Mouse (Mus musculus): Measurements from ENCODE around the gene Cdsn. TPM values are rescaled to one million over a fixed set of nuclear protein-coding genes. Genes with fewer than 3 reads are reported as not detected.
A peak's percentile ranks its signal among the peaks of the same experiment; 100 is the strongest.

Cdsn gene
- polyA plus RNA-seq, 1 experiment from 2014 or later, result 0.40 TPM

- no peak overlapping the region for H3K4me3 ChIP-seq (ENCODE audit: low read depth, low read length)
- no peaks in the 10 kb centered on the region for H3K9me3 ChIP-seq (ENCODE audit: control insufficient read depth)
- H3K27ac ChIP-seq (ENCODE audit: low read depth, low read length), result no peak overlapping the region
- H3K36me3 ChIP-seq (ENCODE audit: control insufficient read depth, insufficient read depth), result peaks cover 22% of the 10 kb centered on the region; the same call in 1 of the 2 replicates
- no peak for TF ChIP-seq CTCF (IDR thresholded peaks at IDR 0.05; ENCODE audit: low read depth)
- ATAC-seq, result no peak
- no peaks in the 10 kb centered on the region for H3K27me3 ChIP-seq (replicated peaks; ENCODE audit: control insufficient read depth, insufficient read depth, low read length)
- no peak overlapping the region for H3K9ac ChIP-seq (ENCODE audit: low read depth, low read length)
- H3K4me1 ChIP-seq (replicated peaks; ENCODE audit: control insufficient read depth, insufficient read depth, low read length), result no peaks in the 10 kb centered on the region
- H3K4me2 ChIP-seq (replicated peaks; ENCODE audit: low read depth), result no peak overlapping the region
- 15% methylated on average over 3 of the region's 3 CpGs for WGBS
These were observed 19.6 kb upstream of the Cdsn start for GRCm38 (mm10) chr17:35532360-35532759.

- no peak for ATAC-seq
- no peak within 1 kb of the TSS for H3K4me2 ChIP-seq (replicated peaks; ENCODE audit: low read depth)
- 16% methylated on average over 7 of the region's 7 CpGs for WGBS
- no peaks in the 10 kb centered on the region for H3K4me1 ChIP-seq (replicated peaks; ENCODE audit: control insufficient read depth, insufficient read depth, low read length)
- no peak within 1 kb of the TSS for H3K9ac ChIP-seq (ENCODE audit: low read depth, low read length)
- no peak within 1 kb of the TSS for H3K4me3 ChIP-seq (ENCODE audit: low read depth, low read length)
- H3K27ac ChIP-seq (ENCODE audit: low read depth, low read length), result no peak within 1 kb of the TSS
- TF ChIP-seq CTCF (IDR thresholded peaks at IDR 0.05; ENCODE audit: low read depth), result no peak
- no peaks in the 10 kb centered on the region for H3K27me3 ChIP-seq (replicated peaks; ENCODE audit: control insufficient read depth, insufficient read depth, low read length)
- no peaks in the 10 kb centered on the region for H3K9me3 ChIP-seq (ENCODE audit: control insufficient read depth)
- peaks cover 22% of the 10 kb centered on the region; the same call in 1 of the 2 replicates for H3K36me3 ChIP-seq (ENCODE audit: control insufficient read depth, insufficient read depth)
These were observed 19.0 kb upstream of the Cdsn start, which contains the start of gene Psors1c2 for GRCm38 (mm10) chr17:35532901-35533300. Gene Psors1c2 (plus strand): TSS chr17:35533201.

GRCm38 (mm10) chr17:35534343-35534742 lies 17.6 kb upstream of the Cdsn start:
- Histone ChIP-seq H3K27ac (ENCODE audit: low read depth, low read length) (no peak overlapping the region), H3K4me1 (replicated peaks; ENCODE audit: control insufficient read depth, insufficient read depth, low read length) (no peaks in the 10 kb centered on the region), H3K27me3 (replicated peaks; ENCODE audit: control insufficient read depth, insufficient read depth, low read length) (no peaks in the 10 kb centered on the region), H3K36me3 (ENCODE audit: control insufficient read depth, insufficient read depth) (peaks cover 16% of the 10 kb centered on the region; the same call in 1 of the 2 replicates), H3K9ac (ENCODE audit: low read depth, low read length) (no peak overlapping the region), H3K4me2 (replicated peaks; ENCODE audit: low read depth) (no peak overlapping the region), H3K4me3 (ENCODE audit: low read depth, low read length) (no peak overlapping the region), H3K9me3 (ENCODE audit: control insufficient read depth) (no peaks in the 10 kb centered on the region)
- 8% methylated on average over 6 of the region's 6 CpGs for WGBS
- ATAC-seq, result no peak; the same call in 1 of the 2 replicates
- peak; percentile 96 for TF ChIP-seq CTCF (IDR thresholded peaks at IDR 0.05; ENCODE audit: low read depth)

- peak; percentile 47; the same call in 1 of the 2 replicates for ATAC-seq
- Histone ChIP-seq H3K9me3 (ENCODE audit: control insufficient read depth) (no peaks in the 10 kb centered on the region), H3K27ac (ENCODE audit: low read depth, low read length) (no peak overlapping the region), H3K4me1 (replicated peaks; ENCODE audit: control insufficient read depth, insufficient read depth, low read length) (no peaks in the 10 kb centered on the region), H3K4me2 (replicated peaks; ENCODE audit: low read depth) (no peak overlapping the region), H3K4me3 (ENCODE audit: low read depth, low read length) (no peak overlapping the region), H3K27me3 (replicated peaks; ENCODE audit: control insufficient read depth, insufficient read depth, low read length) (no peaks in the 10 kb centered on the region), H3K36me3 (ENCODE audit: control insufficient read depth, insufficient read depth) (no peaks in the 10 kb centered on the region), H3K9ac (ENCODE audit: low read depth, low read length) (no peak overlapping the region)
- 65% methylated on average over 4 of the region's 4 CpGs for WGBS
- no peak for TF ChIP-seq CTCF (IDR thresholded peaks at IDR 0.05; ENCODE audit: low read depth)
These were observed 14.5 kb upstream of the Cdsn start for GRCm38 (mm10) chr17:35537421-35537820.

- ATAC-seq, result no peak
- Histone ChIP-seq H3K9ac (ENCODE audit: low read depth, low read length) (no peak overlapping the region), H3K27ac (ENCODE audit: low read depth, low read length) (no peak overlapping the region), H3K36me3 (ENCODE audit: control insufficient read depth, insufficient read depth) (no peaks in the 10 kb centered on the region), H3K4me2 (replicated peaks; ENCODE audit: low read depth) (no peak overlapping the region), H3K4me3 (ENCODE audit: low read depth, low read length) (no peak overlapping the region), H3K4me1 (replicated peaks; ENCODE audit: control insufficient read depth, insufficient read depth, low read length) (no peaks in the 10 kb centered on the region), H3K9me3 (ENCODE audit: control insufficient read depth) (no peaks in the 10 kb centered on the region), H3K27me3 (replicated peaks; ENCODE audit: control insufficient read depth, insufficient read depth, low read length) (no peaks in the 10 kb centered on the region)
- WGBS, result 85% methylated on average over 1 of the region's 1 CpGs
- TF ChIP-seq CTCF (IDR thresholded peaks at IDR 0.05; ENCODE audit: low read depth), result no peak
These were observed 13.5 kb upstream of the Cdsn start for GRCm38 (mm10) chr17:35538476-35538875.

- Histone ChIP-seq H3K9me3 (ENCODE audit: control insufficient read depth) (no peaks in the 10 kb centered on the region), H3K27ac (ENCODE audit: low read depth, low read length) (no peak overlapping the region), H3K27me3 (replicated peaks; ENCODE audit: control insufficient read depth, insufficient read depth, low read length) (no peaks in the 10 kb centered on the region), H3K9ac (ENCODE audit: low read depth, low read length) (no peak overlapping the region), H3K36me3 (ENCODE audit: control insufficient read depth, insufficient read depth) (no peaks in the 10 kb centered on the region), H3K4me2 (replicated peaks; ENCODE audit: low read depth) (no peak overlapping the region), H3K4me1 (replicated peaks; ENCODE audit: control insufficient read depth, insufficient read depth, low read length) (no peaks in the 10 kb centered on the region), H3K4me3 (ENCODE audit: low read depth, low read length) (no peak overlapping the region)
- 62% methylated on average over 10 of the region's 10 CpGs for whole genome bisulfite sequencing
- TF ChIP-seq CTCF (IDR thresholded peaks at IDR 0.05; ENCODE audit: low read depth), result no peak
- no peak for ATAC-seq
These were observed 12.4 kb upstream of the Cdsn start for GRCm38 (mm10) chr17:35539540-35539939.

All from intestine, postnatal 0 days (tissue).